Mouse (Mus musculus) heart, embryonic 14.5 days (tissue): ENCODE data around the gene Kank1. TPM values are rescaled to one million over a fixed set of nuclear protein-coding genes. Genes with fewer than 3 reads are reported as not detected.

Source experiments
- ATAC-seq: fragments of 200-750 bp; cut with Nextera tagmentation; 2 replicates; pipeline ENCODE4 v1.8.0; 2017; ENCODE audit warnings: low read depth, moderate TSS enrichment; ENCODE audit not compliant: insufficient number of reproducible peaks, insufficient read depth, low FRiP score
- H3K27ac ChIP-seq, 2 experiments: fragments of 200-500 bp in 1 of 2; fragments of 300-500 bp in 1 of 2; sonication (generic) in 1 of 2; replicated peaks in 1 of 2; 2 replicates each; pipeline ENCODE4 v1.5.1; 2012 to 2014; ENCODE audit warnings: low read depth in 2 of 2, low read length in 2 of 2, control low read depth in 1 of 2, mild to moderate bottlenecking in 1 of 2, mixed read lengths in 1 of 2; ENCODE audit not compliant: control insufficient read depth in 1 of 2, insufficient read depth in 1 of 2
- H3K27me3 ChIP-seq: fragments of 300-500 bp; sonication (generic); 2 replicates; pipeline ENCODE4 v1.6.1; 2014; ENCODE audit warnings: mild to moderate bottlenecking, low read length, control low read depth; ENCODE audit not compliant: control insufficient read depth, insufficient read depth
- H3K36me3 ChIP-seq: fragments of 300-500 bp; sonication (generic); 2 replicates; pipeline ENCODE4 v1.6.1; 2014; ENCODE audit warnings: mild to moderate bottlenecking, control low read depth, low read length, mixed read lengths; ENCODE audit not compliant: control insufficient read depth, insufficient read depth
- H3K4me1 ChIP-seq, 2 experiments: fragments of 200-500 bp in 1 of 2; fragments of 300-500 bp in 1 of 2; sonication (generic) in 1 of 2; 2 replicates each; pipeline ENCODE4 v1.6.1; 2012 to 2014; ENCODE audit warnings: low read length in 2 of 2, control low read depth in 1 of 2, mixed read lengths in 1 of 2; ENCODE audit not compliant: control insufficient read depth in 2 of 2, insufficient read depth in 2 of 2
- H3K4me2 ChIP-seq: fragments of 300-500 bp; sonication (generic); 2 replicates; pipeline ENCODE4 v1.6.1; 2014; ENCODE audit warnings: mild to moderate bottlenecking, low read length
- H3K4me3 ChIP-seq, 2 experiments: fragments of 200-500 bp in 1 of 2; fragments of 300-500 bp in 1 of 2; sonication (generic) in 1 of 2; 2 replicates each; pipeline ENCODE4 v1.5.1; 2012 to 2014; ENCODE audit warnings: low read length in 2 of 2, mild to moderate bottlenecking in 2 of 2, control low read depth in 1 of 2, low read depth in 1 of 2, moderate library complexity in 1 of 2; ENCODE audit not compliant: control insufficient read depth in 1 of 2, insufficient read depth in 1 of 2
- H3K9ac ChIP-seq: fragments of 300-500 bp; sonication (generic); 2 replicates; pipeline ENCODE4 v1.6.1; 2014; ENCODE audit warnings: mild to moderate bottlenecking, low read length
- H3K9me3 ChIP-seq: fragments of 300-500 bp; sonication (generic); 2 replicates; pipeline ENCODE4 v1.6.1; 2016; ENCODE audit warnings: low read length, control low read depth; ENCODE audit not compliant: control insufficient read depth
- WGBS: fragments of 180-500 bp; shearing (Covaris S2); extraction: QIAGEN DNeasy Blood & Tissue Kit; methylation state at CpG from one replicate; pipeline ENCODE4 v1.1.7; 2014; 5-methylcytosine and 5-hydroxymethylcytosine counted together
- polyA plus RNA-seq: library from polyadenylated mRNA; unstranded; fragments of >200 nt; fragmentation: Nextera tagmentation; extraction: Ambion mirVana; gene quantifications from 2 replicates; pipeline ENCODE4 v1.2.1, GENCODE M21; 2014

Kank1 gene
- polyA plus RNA-seq, 1 experiment from 2014 or later: 46.4 TPM

DNA sequence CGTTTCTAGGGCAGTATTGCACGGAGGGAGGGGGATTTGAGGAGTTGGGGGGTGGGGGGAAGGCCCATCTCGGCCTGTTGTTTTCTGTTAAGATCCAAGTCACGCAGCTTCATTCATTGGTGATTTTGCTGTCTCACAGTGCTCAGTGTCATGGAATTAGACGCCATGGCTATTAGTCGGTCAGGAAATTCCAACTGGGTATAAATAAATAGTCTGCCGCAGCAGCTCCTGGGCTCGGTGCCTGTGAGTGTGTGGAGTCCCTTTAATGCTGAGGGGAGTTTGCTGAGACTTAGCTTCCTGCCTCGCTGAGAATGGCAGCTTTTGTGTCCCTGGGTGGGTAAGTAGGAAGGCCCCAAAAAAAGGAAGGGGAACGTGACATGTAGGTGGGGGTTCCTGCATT is 158.3 kb downstream of the Kank1 start:
- Histone ChIP-seq H3K9ac (peak overlapping the region; percentile 61), H3K36me3 (no peaks in the 10 kb centered on the region), H3K27me3 (no peaks in the 10 kb centered on the region), H3K4me2 (peak overlapping the region; percentile 58), H3K4me3 (peak overlapping the region in 1 of 2 experiments; percentile 8; a peak in 1 of 4 replicates), H3K4me1 (peaks cover 21 to 54% of the 10 kb centered on the region in 2 experiments), H3K9me3 (0 out of 2 replicates have a peak, but pooled peaks cover 3% of the 10 kb centered on the region), H3K27ac (peak overlapping the region; percentile 69 to 89)
- peak; percentile 58; the same call in 1 of the 2 replicates for ATAC-seq
- 10% methylated on average over 10 of the region's 10 CpGs for WGBS

DNA sequence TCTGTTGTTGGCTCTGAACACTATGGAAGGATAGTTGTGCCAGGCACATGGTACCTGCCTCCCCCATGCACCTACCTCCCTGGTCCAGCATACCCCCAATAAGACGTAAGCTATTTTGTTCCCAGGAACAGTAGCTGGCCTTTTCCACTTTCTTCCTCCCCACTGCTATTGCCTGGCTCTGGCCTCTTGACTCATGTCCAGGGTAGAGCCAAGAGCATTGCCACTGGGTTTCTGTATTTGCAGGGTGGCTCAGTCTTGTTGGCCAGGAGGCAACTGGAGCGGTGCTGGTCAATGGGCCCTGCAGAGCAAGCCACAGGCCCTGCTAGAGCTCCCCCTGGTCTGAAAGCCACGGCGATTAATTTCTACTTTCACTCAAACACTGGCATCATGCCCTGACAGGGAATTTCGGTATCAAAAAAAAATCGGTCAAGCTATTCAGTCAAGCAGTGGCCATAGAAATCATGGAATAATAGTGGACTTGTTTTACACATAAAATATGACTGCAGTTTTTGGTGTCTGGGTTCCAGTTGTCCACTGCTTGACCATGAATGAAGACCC is 160.0 kb downstream of the Kank1 start:
- 88% methylated on average over 6 of the region's 6 CpGs for WGBS
- H3K9ac ChIP-seq: no peak overlapping the region
- ATAC-seq: no peak
- H3K4me3 ChIP-seq: no peak overlapping the region
- H3K9me3 ChIP-seq: 0 out of 2 replicates have a peak, but pooled peaks cover 3% of the 10 kb centered on the region
- H3K27ac ChIP-seq: 0 out of 4 replicates have a peak overlapping the region, but pooled peaks of 1 of the 2 experiments have one; percentile 31
- no peaks in the 10 kb centered on the region for H3K36me3 ChIP-seq
- H3K4me1 ChIP-seq: peaks cover 29 to 67% of the 10 kb centered on the region in 2 experiments
- no peak overlapping the region for H3K4me2 ChIP-seq
- no peaks in the 10 kb centered on the region for H3K27me3 ChIP-seq

DNA sequence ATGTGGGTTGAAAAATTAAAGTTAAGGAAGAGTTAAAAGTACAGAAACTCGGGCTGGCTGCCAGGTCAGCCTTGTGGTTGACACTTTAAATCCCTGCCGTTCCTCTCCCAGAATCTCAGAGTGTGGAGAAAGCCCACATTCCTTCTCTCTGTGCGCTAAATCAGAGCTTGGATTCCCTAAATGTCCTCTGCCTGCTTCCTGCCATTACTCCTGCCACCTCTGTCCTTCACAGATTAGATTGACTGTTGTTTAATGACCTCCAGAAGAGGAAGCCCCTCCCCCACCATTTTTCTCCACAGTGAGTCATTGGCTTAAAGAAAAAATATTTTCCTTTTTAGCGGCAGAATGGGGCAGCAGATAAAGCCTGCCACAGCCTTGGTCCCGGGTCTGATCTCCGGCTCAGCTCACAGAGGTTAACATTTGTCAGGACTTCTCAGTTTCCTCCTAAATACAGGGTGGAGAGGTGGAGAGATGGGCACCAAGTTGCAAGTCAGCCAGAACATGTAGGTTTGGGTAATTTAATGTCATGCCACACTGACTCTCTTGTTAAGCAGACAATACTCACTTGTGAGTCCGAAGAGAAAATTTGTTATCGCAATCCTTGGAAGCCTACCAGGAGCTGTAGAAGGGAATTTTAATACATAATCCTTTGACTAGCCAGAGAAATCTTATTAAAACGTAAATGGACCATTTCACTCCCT is 162.9 kb downstream of the Kank1 start:
- ATAC-seq: peak; percentile 61
- H3K27me3 ChIP-seq: no peaks in the 10 kb centered on the region
- peak overlapping the region in 1 of 2 experiments; percentile 15; a peak in 2 of 4 replicates for H3K4me3 ChIP-seq
- peak overlapping the region; percentile 57 for H3K9ac ChIP-seq
- no peaks in the 10 kb centered on the region for H3K36me3 ChIP-seq
- 0 out of 2 replicates have a peak, but pooled peaks cover 3% of the 10 kb centered on the region for H3K9me3 ChIP-seq
- H3K4me1 ChIP-seq: peaks cover 26 to 67% of the 10 kb centered on the region in 2 experiments
- H3K4me2 ChIP-seq: peak overlapping the region; percentile 52
- WGBS: 14% methylated on average over 9 of the region's 9 CpGs
- peak overlapping the region; percentile 80 to 93 for H3K27ac ChIP-seq

DNA sequence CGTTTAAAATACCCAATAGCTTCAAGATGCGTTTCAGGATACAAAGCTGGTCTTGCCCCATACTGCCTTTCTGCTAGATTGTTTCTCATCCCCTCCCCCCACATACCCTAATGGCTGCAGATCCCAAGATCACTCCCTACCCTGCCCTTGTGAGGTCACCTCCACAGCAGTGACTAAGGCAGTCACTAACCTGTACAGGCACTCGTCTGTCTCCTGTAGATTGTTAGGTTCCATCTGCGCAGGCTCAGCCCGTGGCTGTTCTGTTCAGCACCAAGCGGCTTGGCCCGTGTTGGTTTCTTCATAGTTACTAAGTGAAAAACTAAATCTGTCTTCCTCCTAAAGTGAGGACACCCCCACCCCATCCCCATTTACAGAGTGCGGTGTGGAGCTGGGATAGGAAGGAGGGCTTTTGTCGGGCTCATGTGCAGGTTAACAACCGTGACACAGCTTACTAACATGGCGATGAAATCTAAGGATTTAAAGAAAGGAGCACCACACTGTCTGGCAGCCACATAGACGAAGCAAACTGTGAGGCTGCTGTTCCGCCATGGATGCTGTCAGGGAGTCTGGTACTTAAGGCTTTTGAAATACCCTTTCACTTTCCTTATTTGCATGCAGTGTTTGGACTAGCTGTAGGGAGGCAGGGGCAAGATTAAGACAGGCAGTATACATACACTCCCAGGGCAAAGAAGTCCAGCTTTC is 163.6 kb downstream of the Kank1 start:
- peaks cover 22 to 60% of the 10 kb centered on the region in 2 experiments for H3K4me1 ChIP-seq
- H3K9ac ChIP-seq: peak overlapping the region; percentile 57; the same call in 1 of the 2 replicates
- 35% methylated on average over 13 of the region's 13 CpGs for WGBS
- ATAC-seq: no peak
- 0 out of 2 replicates have a peak, but pooled peaks cover 3% of the 10 kb centered on the region for H3K9me3 ChIP-seq
- H3K36me3 ChIP-seq: no peaks in the 10 kb centered on the region
- peak overlapping the region; percentile 80 to 93 for H3K27ac ChIP-seq
- peak overlapping the region; percentile 52 for H3K4me2 ChIP-seq
- H3K27me3 ChIP-seq: no peaks in the 10 kb centered on the region
- no peak overlapping the region for H3K4me3 ChIP-seq

DNA sequence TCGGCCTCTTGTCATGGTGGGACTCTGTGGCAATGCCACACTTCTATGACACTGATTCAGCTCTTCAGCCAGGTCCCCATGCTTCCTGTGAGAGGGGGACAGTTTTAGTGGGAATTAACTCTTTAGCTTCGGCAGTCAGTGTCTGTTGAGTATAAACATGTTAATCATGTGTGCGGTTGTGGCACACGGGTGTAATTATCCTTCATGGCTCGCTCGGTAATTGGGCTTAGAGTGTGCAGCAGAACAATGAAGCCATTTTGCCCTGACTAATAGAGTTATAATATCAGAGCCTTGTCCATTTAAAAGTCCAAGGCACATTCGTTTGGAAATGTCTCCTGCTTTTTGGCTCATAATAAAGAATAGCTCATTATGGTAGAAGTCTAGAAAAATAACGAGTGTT is 164.7 kb downstream of the Kank1 start:
- 79% methylated on average over 8 of the region's 8 CpGs for WGBS
- no peaks in the 10 kb centered on the region for H3K27me3 ChIP-seq
- peaks cover 25 to 64% of the 10 kb centered on the region in 2 experiments for H3K4me1 ChIP-seq
- H3K36me3 ChIP-seq: no peaks in the 10 kb centered on the region
- no peaks in the 10 kb centered on the region for H3K9me3 ChIP-seq
- no peak overlapping the region for H3K4me3 ChIP-seq
- no peak overlapping the region for H3K9ac ChIP-seq
- no peak for ATAC-seq
- no peak overlapping the region for H3K4me2 ChIP-seq
- H3K27ac ChIP-seq: peak overlapping the region; percentile 1 to 39; a peak in 1 of 4 replicates

DNA sequence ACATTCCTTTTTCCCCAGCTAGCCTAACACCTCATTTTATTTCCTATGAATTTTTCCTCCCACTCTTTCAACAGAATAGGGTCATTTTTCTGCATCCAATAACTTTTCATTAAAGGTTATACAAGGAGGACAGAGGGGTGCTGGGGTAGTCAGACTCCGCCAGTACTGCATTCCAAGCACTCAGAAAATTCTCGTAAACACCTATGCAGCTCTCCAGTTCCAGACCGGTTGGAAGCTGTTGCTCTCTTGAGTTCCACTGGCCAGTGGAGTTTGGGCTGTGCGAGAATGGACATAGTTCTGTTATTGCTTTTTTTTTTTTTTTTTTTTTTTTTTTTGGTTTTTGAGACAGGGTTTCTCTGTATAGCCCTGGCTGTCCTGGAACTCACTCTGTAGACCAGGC is 167.4 kb downstream of the Kank1 start:
- Histone ChIP-seq H3K4me3 (no peak overlapping the region), H3K4me1 (peaks cover 22 to 59% of the 10 kb centered on the region in 2 experiments), H3K27ac (no peak overlapping the region), H3K36me3 (peaks cover 2% of the 10 kb centered on the region), H3K9ac (no peak overlapping the region), H3K27me3 (no peaks in the 10 kb centered on the region), H3K4me2 (no peak overlapping the region), H3K9me3 (no peaks in the 10 kb centered on the region)
- 47% methylated on average over 4 of the region's 4 CpGs for WGBS
- ATAC-seq: no peak

DNA sequence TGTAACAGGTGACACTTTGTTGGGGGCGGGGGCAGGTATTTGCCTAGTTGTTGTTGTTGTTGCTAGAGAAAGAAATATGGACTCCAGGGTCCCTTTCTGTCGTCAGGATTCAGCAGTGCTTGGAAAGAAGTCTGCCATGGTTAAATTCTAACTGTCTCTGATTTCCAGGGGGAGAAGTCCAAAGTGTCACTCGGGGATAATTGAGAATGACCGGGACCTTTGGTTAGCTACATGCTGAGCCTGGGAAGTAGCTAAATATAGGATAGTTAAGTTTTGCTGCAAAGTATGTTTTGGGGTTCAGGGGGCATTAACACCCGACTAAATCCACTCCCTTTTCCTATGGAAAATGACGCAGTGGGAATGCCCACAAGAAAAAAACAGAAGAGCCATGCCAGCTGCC is 169.2 kb downstream of the Kank1 start:
- Histone ChIP-seq H3K9ac (peak overlapping the region; percentile 76), H3K4me3 (peak overlapping the region; percentile 48 to 61), H3K4me2 (peak overlapping the region; percentile 74), H3K4me1 (peaks cover 9 to 47% of the 10 kb centered on the region in 2 experiments), H3K27ac (peak overlapping the region; percentile 93 to 94), H3K27me3 (no peaks in the 10 kb centered on the region), H3K9me3 (no peaks in the 10 kb centered on the region), H3K36me3 (peaks cover 20% of the 10 kb centered on the region)
- ATAC-seq: no peak
- WGBS: 29% methylated on average over 6 of the region's 6 CpGs
